Mouse (Mus musculus): ENCODE data around the gene Nsd2.

The Nsd2 gene

DNA sequence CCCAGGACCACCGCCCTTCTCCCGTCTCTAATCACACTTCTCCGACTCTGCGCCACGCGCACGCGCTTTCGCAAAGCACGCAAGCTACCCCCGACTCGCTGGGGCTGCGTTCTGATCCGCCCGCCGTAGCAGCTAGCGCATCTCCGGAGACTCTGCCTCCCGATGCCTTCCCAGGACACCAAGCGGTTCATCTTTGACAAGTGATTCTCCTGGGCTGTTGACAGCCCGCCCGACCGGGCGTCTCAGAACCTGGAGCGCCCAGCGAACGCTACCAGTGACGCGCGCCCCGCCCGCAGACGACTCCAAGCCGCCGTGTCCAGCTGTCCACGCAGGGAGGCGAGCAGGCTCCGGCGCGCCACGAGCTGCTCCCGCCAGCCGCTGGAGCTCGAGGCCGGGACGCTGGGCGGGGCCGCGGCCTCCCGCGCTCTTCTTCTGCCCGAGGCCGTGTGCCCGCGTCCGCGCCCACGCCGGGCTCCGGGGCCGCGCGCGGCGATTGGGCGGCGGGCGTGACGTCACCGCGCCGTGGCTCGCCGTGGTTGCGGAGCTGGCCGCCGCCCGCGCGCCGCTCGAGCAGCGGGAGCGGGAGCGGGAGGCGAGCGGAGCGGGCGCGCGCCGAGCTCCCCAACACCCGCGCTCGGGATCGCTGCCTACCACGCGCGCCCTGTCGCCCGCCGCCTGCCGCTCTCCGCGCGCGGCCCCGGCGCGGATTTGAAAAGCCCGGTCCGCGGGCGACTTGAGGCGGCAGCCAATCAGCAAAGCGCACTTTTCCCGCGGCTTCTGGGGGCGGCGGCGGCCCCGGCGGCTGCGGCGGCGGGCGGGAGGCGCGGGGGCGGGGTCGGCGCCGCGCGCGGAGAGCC lies at the start of gene Nsd2:
Gene Nsd2, plus strand, starts transcription at position 850 of the 857 bp plus-strand sequence.
- peak; percentile 95 for DNase-seq (ENCODE audit: low read depth)

DNA sequence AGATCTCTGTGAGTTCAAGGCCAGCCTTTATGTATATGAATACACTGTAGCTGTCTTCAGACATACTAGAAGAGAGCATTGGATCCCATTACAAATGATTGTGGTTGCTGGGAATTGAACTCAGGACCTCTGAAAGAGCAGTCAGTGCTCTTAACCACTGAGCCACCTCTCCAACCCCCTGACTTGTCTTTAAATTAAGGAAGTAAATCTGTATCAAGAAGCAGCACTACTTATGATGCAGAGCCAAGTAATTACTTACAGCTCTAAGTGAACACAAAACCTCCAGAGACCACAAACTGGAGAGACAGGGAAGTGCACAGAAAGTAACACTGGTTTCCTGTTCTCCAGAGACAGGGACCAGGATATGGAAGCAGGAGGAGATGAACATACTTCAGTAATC lies 43.3 kb upstream of the Nsd2 start:
- no peak for DNase-seq (ENCODE audit: low read depth)

- DNase-seq (ENCODE audit: low read depth): no peak
Measured at GRCm38 (mm10) chr5:33781964-33782344, 38.6 kb upstream of the Nsd2 start.

GRCm38 (mm10) chr5:33782345-33782998 lies 38.1 kb upstream of the Nsd2 start, which contains the start of gene Letm1:
Letm1 (minus strand) TSS chr5:33782817.
- peak; percentile 95 for DNase-seq (ENCODE audit: low read depth)

- no peak for DNase-seq (ENCODE audit: low read depth)
Measured at GRCm38 (mm10) chr5:33782999-33783390, 37.5 kb upstream of the Nsd2 start.

DNA sequence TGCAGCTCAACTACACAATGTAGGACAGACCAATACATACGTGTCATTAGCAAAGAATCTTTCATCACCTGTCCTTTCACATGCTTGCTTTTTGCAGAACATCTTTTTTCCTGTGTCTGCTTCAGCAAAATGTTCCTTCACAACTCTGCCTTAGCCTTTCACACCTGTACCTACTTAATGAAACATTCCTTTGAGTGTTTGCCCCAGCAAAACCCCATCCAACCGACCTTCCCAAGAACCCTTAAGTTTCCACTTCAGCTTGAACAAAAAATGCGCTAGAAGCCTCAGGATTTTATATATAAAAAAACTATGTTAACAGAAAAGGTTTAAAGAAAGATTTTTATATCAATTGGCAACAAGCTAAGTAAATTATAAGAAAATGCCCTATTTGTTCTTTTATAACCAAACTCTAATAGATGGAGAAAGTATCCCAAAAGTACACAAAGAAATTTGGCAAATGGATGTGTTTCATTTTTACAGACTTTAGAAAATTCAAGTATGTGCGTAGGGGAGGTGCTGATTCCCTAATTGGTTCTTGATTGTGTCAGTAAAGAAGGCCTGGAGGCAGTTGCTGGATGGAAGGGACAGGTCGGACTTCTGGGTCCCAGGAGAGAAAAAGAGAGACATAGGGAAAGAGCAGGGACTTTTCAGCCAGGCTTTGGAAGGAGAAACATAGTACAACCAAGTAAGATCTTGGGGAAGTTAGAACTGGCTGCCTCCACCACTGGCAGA lies 28.4 kb upstream of the Nsd2 start:
- no peak for DNase-seq (ENCODE audit: low read depth)

DNA sequence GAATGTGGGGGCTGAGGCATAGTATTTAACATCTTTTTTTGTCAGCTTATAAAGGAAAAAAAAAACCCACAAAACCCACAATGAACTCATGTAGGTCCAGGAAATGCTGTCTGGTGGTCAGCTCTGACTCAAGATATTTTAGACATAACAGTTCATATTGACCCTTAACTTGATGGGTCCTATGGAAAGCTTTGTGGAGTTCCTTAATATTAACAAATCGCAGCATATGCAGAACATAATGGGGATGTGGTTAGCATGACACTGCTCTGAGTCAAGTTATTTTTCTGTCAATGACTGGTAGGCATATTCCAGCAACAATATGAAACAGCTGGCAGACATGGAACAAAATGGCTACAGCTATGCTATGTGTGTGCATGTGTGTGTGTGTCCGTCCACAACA lies 17.2 kb upstream of the Nsd2 start:
- peak; percentile 20 for DNase-seq (ENCODE audit: low read depth)

- no peak for DNase-seq (ENCODE audit: low read depth)
Measured at GRCm38 (mm10) chr5:33811519-33811918, 9.0 kb upstream of the Nsd2 start.

DNA sequence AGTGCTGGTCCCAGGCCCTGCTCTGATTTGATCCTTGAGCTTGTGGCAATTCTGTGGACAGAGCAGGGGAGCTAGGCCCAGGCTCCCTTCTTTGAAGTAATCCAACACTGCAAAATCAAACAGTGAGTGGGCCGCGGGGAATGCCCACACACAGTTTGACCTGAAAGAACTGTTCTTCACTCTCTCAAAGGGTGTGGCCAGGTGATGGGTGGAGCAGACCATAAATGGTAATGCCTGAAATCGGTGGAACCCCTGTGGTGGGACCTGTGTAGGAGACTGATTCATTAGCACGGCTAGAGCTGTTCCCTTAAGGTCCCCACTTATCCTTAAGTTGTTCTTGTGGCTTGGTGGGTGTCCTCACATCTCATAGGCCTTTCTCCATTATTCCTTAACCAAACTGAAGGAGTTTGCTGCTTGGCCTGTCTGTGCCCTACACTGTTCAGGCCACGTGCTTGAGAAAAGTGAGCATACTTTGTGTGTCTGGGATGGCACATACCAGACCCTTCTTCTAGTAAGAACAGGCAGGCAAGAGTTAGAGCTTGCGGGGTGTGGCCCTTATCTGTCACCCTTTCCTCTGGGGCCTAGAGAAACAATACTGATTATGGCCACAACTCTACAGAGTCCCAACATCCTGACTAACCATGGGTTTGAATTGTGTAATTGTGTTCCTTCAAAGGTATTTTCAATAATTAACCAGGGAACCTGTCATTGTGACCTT lies 4.4 kb upstream of the Nsd2 start:
- no peak for DNase-seq (ENCODE audit: low read depth)

GRCm38 (mm10) chr5:33818104-33818503 lies 2.4 kb upstream of the Nsd2 start:
- DNase-seq (ENCODE audit: low read depth): no peak

DNA sequence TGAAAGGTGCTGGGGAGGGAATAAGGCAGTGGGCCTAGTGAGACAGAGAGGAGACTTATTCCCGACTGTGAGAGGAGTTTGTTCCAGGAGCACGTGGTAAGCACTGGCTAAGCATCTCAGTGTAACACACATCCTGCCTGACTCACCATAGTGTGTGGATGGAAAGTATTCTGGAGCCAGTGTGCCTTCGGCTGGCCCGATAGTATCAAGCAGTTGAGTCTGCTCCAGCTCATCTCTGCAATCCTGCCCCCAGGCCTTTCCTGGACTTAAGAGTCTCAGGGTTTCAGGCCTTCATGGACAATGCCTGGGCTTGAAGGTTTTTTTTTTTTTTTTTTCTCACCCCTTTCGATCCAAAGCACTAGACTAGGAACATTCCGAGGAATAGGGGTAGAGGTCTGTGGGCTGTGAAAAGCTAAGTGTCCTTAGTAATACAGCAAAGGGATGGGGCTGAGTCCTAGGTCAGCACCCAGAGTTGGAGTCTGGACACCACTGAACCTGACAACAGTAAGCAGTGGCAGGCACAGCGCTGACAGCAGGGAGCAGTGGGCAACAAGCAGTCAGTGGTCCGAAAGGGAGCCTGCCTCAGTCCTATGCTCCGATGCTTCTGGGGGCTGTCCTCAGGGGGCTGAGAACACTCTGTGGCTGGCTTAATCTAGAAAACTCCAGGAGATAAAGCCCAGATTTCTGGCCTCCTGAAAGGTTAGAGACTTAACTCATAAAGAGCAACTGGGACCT lies 1.2 kb upstream of the Nsd2 start:
- DNase-seq (ENCODE audit: low read depth): peak; percentile 89

DNA sequence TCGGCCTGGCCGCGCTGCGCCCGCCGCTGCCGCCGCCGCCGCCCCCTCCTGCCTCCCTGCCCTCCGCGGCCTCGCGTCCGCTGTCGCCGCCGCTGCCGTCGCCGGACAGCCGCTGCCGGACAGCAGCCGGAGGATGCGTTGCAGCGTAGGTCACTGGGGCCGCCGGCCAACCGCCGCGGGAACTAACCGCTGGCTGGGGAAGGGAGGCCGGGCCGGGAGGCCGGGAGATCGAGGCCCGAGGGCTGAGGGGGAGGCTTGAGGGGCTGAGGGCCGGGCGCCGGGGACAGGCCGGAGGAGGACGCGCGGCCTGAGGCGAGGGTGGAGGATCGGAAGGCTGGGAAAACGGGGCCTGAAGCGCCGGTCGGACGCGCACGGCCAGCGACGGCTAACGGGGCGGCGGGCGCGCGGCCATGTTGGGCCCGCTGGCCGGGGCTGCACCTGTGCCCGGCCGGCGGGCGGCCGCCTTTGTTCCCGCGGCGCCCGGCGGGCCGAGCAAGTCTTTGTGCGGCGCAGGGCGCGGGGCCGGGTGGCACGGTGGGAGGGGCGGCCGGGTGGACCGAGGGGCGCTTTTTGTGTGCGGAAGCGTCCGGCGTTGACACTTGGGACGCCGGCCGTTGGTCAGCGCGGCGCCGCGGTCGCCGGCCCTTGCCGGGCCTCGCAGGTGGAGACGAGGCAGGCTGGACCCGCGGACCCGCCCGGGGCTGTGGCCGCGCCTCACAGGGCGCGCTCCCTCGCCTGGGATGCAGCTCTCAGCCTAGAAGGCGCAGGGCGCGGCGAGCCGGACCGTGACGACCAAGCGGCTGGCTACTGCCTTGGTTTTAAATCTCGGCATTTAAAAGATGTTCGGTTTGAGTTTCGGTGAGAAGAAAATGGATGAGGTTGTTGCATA lies 452 bp downstream of the Nsd2 start:
- peak; percentile 73 for DNase-seq (ENCODE audit: low read depth)

- peak; percentile 31 for DNase-seq (ENCODE audit: low read depth)
Measured at GRCm38 (mm10) chr5:33821901-33822427, 1.4 kb downstream of the Nsd2 start.

DNA sequence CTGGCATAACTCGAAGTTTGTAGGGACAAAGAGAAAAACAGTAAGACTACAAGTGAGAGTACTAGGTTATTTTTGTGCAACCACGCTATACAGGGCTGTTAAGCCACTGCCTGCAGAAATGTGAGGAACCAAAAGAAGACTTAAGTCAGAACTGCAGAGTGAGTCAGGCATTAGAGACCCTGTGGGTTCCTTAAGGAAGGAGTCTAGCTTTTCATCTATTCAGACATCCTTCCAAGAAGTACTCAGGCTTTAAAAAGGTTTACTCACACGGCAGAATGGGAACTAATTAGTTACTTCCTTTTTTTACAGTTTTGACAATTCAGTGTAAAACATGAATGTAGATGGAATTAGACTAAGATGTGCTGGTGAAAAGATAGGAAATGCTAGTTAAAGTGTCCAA lies 1.9 kb downstream of the Nsd2 start:
- peak; percentile 17 for DNase-seq (ENCODE audit: low read depth)

GRCm38 (mm10) chr5:33826001-33826400 lies 5.5 kb downstream of the Nsd2 start:
- no peak for DNase-seq (ENCODE audit: low read depth)

DNA sequence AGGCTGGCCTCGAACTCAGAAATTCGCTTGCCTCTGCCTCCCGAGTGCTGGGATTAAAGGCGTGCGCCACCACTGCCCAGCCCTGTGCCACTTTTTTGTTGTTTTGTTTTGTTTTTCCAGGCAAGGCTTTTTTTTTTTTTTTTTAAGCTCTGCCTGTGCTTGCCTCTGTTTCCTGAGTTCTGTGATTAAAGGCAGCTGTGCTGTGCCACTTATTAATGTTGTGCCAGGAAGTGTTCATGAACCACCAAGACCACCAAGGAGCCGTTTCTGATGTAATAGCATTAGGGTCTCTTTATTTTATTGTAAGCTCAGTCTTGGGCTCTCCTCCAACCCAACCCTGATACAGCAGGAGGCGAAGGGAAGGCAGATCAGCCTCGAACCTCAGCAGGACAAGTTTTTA lies 7.6 kb downstream of the Nsd2 start:
- no peak for DNase-seq (ENCODE audit: low read depth)

GRCm38 (mm10) chr5:33829958-33830357 lies 9.4 kb downstream of the Nsd2 start:
- no peak for DNase-seq (ENCODE audit: low read depth)

GRCm38 (mm10) chr5:33830832-33831231 lies 10.3 kb downstream of the Nsd2 start:
- DNase-seq (ENCODE audit: low read depth): peak; percentile 43

- DNase-seq (ENCODE audit: low read depth): no peak
Measured at GRCm38 (mm10) chr5:33841331-33841730, 20.8 kb downstream of the Nsd2 start.

DNA sequence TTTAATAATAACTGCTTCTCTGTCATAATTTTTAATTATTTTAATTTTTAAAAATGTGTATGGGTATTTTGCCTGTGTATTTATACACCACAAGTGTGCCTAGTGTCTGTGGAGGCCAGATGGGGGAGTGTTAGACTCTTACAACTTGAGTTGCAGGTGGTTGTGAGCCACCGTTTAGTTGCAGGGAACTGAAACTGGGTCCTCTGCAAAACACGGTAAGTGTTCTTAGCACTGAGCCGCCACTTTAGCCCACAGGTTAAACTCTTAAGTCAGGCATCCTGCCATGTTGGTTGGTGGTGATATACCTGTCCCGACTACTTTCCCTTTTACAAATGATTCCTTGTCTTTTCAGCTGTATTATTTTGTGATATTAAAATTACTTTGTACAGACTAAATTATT lies 22.0 kb downstream of the Nsd2 start:
- DNase-seq (ENCODE audit: low read depth): no peak
